8 mouse cellular contexts compared by ENCODE assay signal in the genomic region with DNA sequence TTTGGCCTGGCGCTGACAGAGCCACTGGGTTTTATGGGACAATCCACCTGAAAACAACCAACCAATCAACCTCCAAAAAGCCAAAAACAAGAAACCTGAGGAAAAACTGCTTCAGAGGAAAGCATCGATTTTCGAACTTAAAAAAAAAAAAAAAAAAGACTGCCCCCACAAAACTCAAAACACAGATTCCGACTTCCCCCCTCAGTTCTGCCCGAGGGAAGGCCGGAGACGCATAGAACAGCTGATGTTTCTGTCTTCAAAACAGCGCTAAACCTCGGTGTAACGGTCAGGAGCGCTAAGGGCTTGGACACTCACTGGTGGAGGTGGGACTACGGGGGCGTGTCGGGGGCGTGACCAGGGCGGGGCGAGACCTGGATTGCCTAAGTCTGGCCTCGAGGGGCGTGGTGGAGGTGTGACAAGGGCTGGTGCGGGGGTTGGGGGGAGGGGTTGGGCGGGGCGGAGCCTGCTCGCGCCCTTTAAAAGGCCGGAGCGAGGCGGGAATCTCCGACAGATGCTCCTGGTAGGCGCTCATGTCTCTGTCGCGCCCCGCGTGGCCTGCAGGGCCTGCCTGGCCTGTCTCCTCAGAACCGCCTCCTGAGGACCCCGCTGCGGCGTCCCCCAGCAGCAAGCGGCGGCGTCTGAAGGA. TPM values are rescaled to one million over a fixed set of nuclear protein-coding genes. Genes with fewer than 3 reads are reported as not detected.
A peak's percentile ranks its signal among the peaks of the same experiment; 100 is the strongest.
DNase-seq lines count a peak whose midpoint lies in the region; ATAC-seq lines count a peak whose summit lies in the region.

A gene (plus strand): TSS at position 531 of the 646 bp plus-strand sequence.

- peak; percentile 24 to 48 for DNase-seq in spleen, adult 18-20 months
- no peak for DNase-seq in spleen, postnatal 14 days (ENCODE audit: low spot score in 2 of 2)
- peak; percentile 98 for DNase-seq in forebrain, embryonic 11.5 days (ENCODE audit: low spot score)
- peak; percentile 92 for DNase-seq in kidney, postnatal 14 days
- DNase-seq in neural tube, embryonic 10.5 days (ENCODE audit: extremely low spot score, low spot score) = peak; percentile 98
- DNase-seq in telencephalon, adult 2 months (ENCODE audit: low read depth, low spot score) = peak; percentile 71

- 2% methylated on average over 40 of the region's 40 CpGs for WGBS in forebrain, embryonic 11.5 days
- 2% methylated on average over 40 of the region's 40 CpGs for WGBS in heart, embryonic 15.5 days
- WGBS in liver, embryonic 12.5 days (ENCODE audit: insufficient replicate concordance) = 2% methylated on average over 40 of the region's 40 CpGs

- ATAC-seq in forebrain, embryonic 11.5 days (replicated peaks; ENCODE audit: low FRiP score) = peak; percentile 100
- ATAC-seq in heart, embryonic 15.5 days (replicated peaks; ENCODE audit: insufficient number of reproducible peaks, insufficient read depth, low FRiP score, low read depth) = peak; percentile 100
- peak; percentile 99 for ATAC-seq in liver, embryonic 12.5 days

- H3K9ac ChIP-seq in forebrain, embryonic 11.5 days (ENCODE audit: low read length) = peak within 1 kb of the TSS; percentile 51
- H3K9ac ChIP-seq in heart, embryonic 15.5 days = peak within 1 kb of the TSS; percentile 54
- peak within 1 kb of the TSS; percentile 46; the same call in 1 of the 2 replicates for H3K9ac ChIP-seq in liver, embryonic 12.5 days

- no peaks in the 10 kb centered on the region for H3K36me3 ChIP-seq in forebrain, embryonic 11.5 days (ENCODE audit: control insufficient read depth, insufficient read depth, low read length)
- no peaks in the 10 kb centered on the region for H3K36me3 ChIP-seq in heart, embryonic 15.5 days
- no peaks in the 10 kb centered on the region for H3K36me3 ChIP-seq in liver, embryonic 12.5 days

- H3K27me3 ChIP-seq in forebrain, embryonic 11.5 days (ENCODE audit: control insufficient read depth, insufficient read depth, low read length) = no peaks in the 10 kb centered on the region
- peaks cover 4% of the 10 kb centered on the region; the same call in 1 of the 2 replicates for H3K27me3 ChIP-seq in heart, embryonic 15.5 days
- peaks cover 15% of the 10 kb centered on the region for H3K27me3 ChIP-seq in liver, embryonic 12.5 days (replicated peaks)

- no peaks in the 10 kb centered on the region for H3K4me1 ChIP-seq in forebrain, embryonic 11.5 days (replicated peaks; ENCODE audit: control insufficient read depth, insufficient read depth, low read length)
- peaks cover 4% of the 10 kb centered on the region; the same call in 1 of the 2 replicates for H3K4me1 ChIP-seq in heart, embryonic 15.5 days (replicated peaks)
- peaks cover 8% of the 10 kb centered on the region for H3K4me1 ChIP-seq in liver, embryonic 12.5 days

- peak within 1 kb of the TSS; percentile 58 for H3K4me2 ChIP-seq in forebrain, embryonic 11.5 days (ENCODE audit: low read depth, low read length, severe bottlenecking)
- peak within 1 kb of the TSS; percentile 96 for H3K4me2 ChIP-seq in heart, embryonic 15.5 days
- H3K4me2 ChIP-seq in liver, embryonic 12.5 days = peak within 1 kb of the TSS; percentile 77

- no peak within 1 kb of the TSS for H3K27ac ChIP-seq in forebrain, embryonic 11.5 days (ENCODE audit: low read depth, low read length)
- no peak within 1 kb of the TSS for H3K27ac ChIP-seq in heart, embryonic 15.5 days
- H3K27ac ChIP-seq in liver, embryonic 12.5 days = no peak within 1 kb of the TSS

- peak within 1 kb of the TSS; percentile 38 for H3K4me3 ChIP-seq in forebrain, embryonic 11.5 days (ENCODE audit: low read depth, low read length)
- peak within 1 kb of the TSS; percentile 58 for H3K4me3 ChIP-seq in heart, embryonic 15.5 days
- H3K4me3 ChIP-seq in liver, embryonic 12.5 days = peak within 1 kb of the TSS; percentile 49

- no peaks in the 10 kb centered on the region for H3K9me3 ChIP-seq in forebrain, embryonic 11.5 days (ENCODE audit: control insufficient read depth, low read length)
- no peaks in the 10 kb centered on the region for H3K9me3 ChIP-seq in heart, embryonic 15.5 days (replicated peaks)
- H3K9me3 ChIP-seq in liver, embryonic 12.5 days (replicated peaks) = no peaks in the 10 kb centered on the region

RNA-seq across cellular contexts. Expression of the gene that starts here (rescaled TPM):
- polyA plus RNA-seq in forebrain, embryonic 11.5 days (2014; fragmentation: Nextera tagmentation; extraction: Ambion mirVana) = 0.11 and 0.24 TPM in 2 replicates
- polyA plus RNA-seq in heart, embryonic 15.5 days (2015; fragmentation: Nextera tagmentation; extraction: Ambion mirVana) = 0.18 and 0.29 TPM in 2 replicates
- 0.06 TPM in 1 of 2 replicates, not detected in the other for polyA plus RNA-seq in liver, embryonic 12.5 days (2016; fragmentation: Nextera tagmentation; extraction: Ambion mirVana)

Comparison
In these comparisons a context has a peak if more than half of its experiments do, and no peak if none do; other contexts are left out.
1. DNase-seq: peak in spleen, adult 18-20 months (2 of 2), kidney, postnatal 14 days (single experiment), neural tube, embryonic 10.5 days (single experiment) and telencephalon, adult 2 months (single experiment); none in spleen, postnatal 14 days (0 of 2).
2. Peak in DNase-seq, ATAC-seq, H3K4me3 ChIP-seq, H3K9ac ChIP-seq and H3K4me2 ChIP-seq in forebrain, embryonic 11.5 days; RNA of the gene not detected or under 1 TPM.
3. Peak in ATAC-seq, H3K4me3 ChIP-seq, H3K9ac ChIP-seq and H3K4me2 ChIP-seq in heart, embryonic 15.5 days; RNA of the gene not detected or under 1 TPM.
4. Peak in ATAC-seq, H3K4me3 ChIP-seq, H3K9ac ChIP-seq and H3K4me2 ChIP-seq in liver, embryonic 12.5 days; RNA of the gene not detected or under 1 TPM.
5. Peak in every context shown above with its lines, with median percentiles within 50 percentile points of each other: ATAC-seq, H3K4me2 ChIP-seq, H3K4me3 ChIP-seq and H3K9ac ChIP-seq.